Mouse (Mus musculus): Measurements from ENCODE around the gene Adamts2. TPM values are rescaled to one million over a fixed set of nuclear protein-coding genes. Genes with fewer than 3 reads are reported as not detected.

Gene Adamts2
- polyA plus RNA-seq, 1 experiment from 2014 or later, result 0.87 TPM

GRCm38 (mm10) chr11:50798836-50799235, 197.0 kb downstream of the Adamts2 start:
- Histone ChIP-seq H3K4me1 (ENCODE audit: control insufficient read depth, insufficient read depth, low read length) (no peaks in the 10 kb centered on the region), H3K4me3 (ENCODE audit: low read depth, low read length) (no peak overlapping the region), H3K27me3 (ENCODE audit: control insufficient read depth, insufficient read depth, low read length) (no peaks in the 10 kb centered on the region), H3K36me3 (ENCODE audit: control insufficient read depth, insufficient read depth, low read length) (no peaks in the 10 kb centered on the region), H3K9me3 (ENCODE audit: control insufficient read depth, low read length) (no peaks in the 10 kb centered on the region), H3K9ac (ENCODE audit: low read length) (no peak overlapping the region), H3K4me2 (no peak overlapping the region), H3K27ac (ENCODE audit: low read depth, low read length) (no peak overlapping the region)
- no peak for ATAC-seq (ENCODE audit: low FRiP score)
- DNase-seq (ENCODE audit: low spot score, missing footprints), result no peak

DNA sequence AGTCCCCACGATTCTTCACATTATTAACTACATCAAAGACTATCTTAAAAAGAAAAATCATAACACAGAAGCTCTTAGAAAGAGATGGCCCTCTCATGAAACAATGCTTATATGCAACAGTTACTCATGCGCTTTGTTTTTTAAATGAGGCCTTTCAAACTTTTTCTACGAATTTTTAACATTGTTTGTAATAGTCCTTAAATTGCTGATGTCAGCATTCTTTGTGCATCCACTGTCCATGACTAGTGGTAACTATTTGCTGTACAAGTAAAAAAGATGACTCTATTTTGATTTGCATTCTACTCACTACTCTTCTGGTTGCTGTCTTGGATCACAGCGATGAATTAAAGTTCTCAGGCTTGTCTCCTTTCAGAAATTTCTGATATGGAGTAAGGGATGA, 212.3 kb downstream of the Adamts2 start:
- DNase-seq (ENCODE audit: low spot score, missing footprints), result peak; percentile 73
- WGBS, result 97% methylated on average over 4 of the region's 4 CpGs
- no peak overlapping the region for H3K9ac ChIP-seq (ENCODE audit: low read length)

GRCm38 (mm10) chr11:50826214-50826613, 224.3 kb downstream of the Adamts2 start:
- Histone ChIP-seq H3K9ac (ENCODE audit: low read length) (peak overlapping the region; percentile 86), H3K4me2 (peak overlapping the region; percentile 82), H3K9me3 (ENCODE audit: control insufficient read depth, low read length) (no peaks in the 10 kb centered on the region), H3K36me3 (ENCODE audit: control insufficient read depth, insufficient read depth, low read length) (peaks cover 30% of the 10 kb centered on the region), H3K4me1 (ENCODE audit: control insufficient read depth, insufficient read depth, low read length) (peaks cover 6% of the 10 kb centered on the region), H3K27ac (ENCODE audit: low read depth, low read length) (no peak overlapping the region), H3K4me3 (ENCODE audit: low read depth, low read length) (peak overlapping the region; percentile 62; the same call in 1 of the 2 replicates), H3K27me3 (ENCODE audit: control insufficient read depth, insufficient read depth, low read length) (no peaks in the 10 kb centered on the region)
- ATAC-seq (ENCODE audit: low FRiP score) (no peak), DNase-seq (ENCODE audit: low spot score, missing footprints) (no peak)
- 87% methylated on average over 2 of the region's 2 CpGs for WGBS

More for the DNA sequence above, 212.3 kb downstream of the Adamts2 start:
- Histone ChIP-seq H3K4me2 (no peak overlapping the region), H3K27ac (ENCODE audit: low read depth, low read length) (no peak overlapping the region), H3K27me3 (ENCODE audit: control insufficient read depth, insufficient read depth, low read length) (no peaks in the 10 kb centered on the region), H3K36me3 (ENCODE audit: control insufficient read depth, insufficient read depth, low read length) (peaks cover 73% of the 10 kb centered on the region), H3K4me1 (ENCODE audit: control insufficient read depth, insufficient read depth, low read length) (no peaks in the 10 kb centered on the region), H3K9me3 (ENCODE audit: control insufficient read depth, low read length) (peaks cover 34% of the 10 kb centered on the region), H3K4me3 (ENCODE audit: low read depth, low read length) (no peak overlapping the region)
- no peak for ATAC-seq (ENCODE audit: low FRiP score)

- Histone ChIP-seq H3K4me3 (ENCODE audit: low read depth, low read length) (peak within 1 kb of the TSS; percentile 62), H3K36me3 (ENCODE audit: control insufficient read depth, insufficient read depth, low read length) (peaks cover 27% of the 10 kb centered on the region), H3K27me3 (ENCODE audit: control insufficient read depth, insufficient read depth, low read length) (no peaks in the 10 kb centered on the region), H3K9me3 (ENCODE audit: control insufficient read depth, low read length) (no peaks in the 10 kb centered on the region), H3K4me2 (peak within 1 kb of the TSS; percentile 82), H3K4me1 (ENCODE audit: control insufficient read depth, insufficient read depth, low read length) (peaks cover 6% of the 10 kb centered on the region), H3K9ac (ENCODE audit: low read length) (peak within 1 kb of the TSS; percentile 86), H3K27ac (ENCODE audit: low read depth, low read length) (no peak within 1 kb of the TSS)
- peak; percentile 98 for ATAC-seq (ENCODE audit: low FRiP score)
- 2% methylated on average over 45 of the region's 45 CpGs for WGBS
- peak; percentile 98 for DNase-seq (ENCODE audit: low spot score, missing footprints)
Measured at GRCm38 (mm10) chr11:50827010-50827953, 225.4 kb downstream of the Adamts2 start, which contains the start of gene Zfp354c. Gene Zfp354c (minus strand): TSS chr11:50827724.

DNA sequence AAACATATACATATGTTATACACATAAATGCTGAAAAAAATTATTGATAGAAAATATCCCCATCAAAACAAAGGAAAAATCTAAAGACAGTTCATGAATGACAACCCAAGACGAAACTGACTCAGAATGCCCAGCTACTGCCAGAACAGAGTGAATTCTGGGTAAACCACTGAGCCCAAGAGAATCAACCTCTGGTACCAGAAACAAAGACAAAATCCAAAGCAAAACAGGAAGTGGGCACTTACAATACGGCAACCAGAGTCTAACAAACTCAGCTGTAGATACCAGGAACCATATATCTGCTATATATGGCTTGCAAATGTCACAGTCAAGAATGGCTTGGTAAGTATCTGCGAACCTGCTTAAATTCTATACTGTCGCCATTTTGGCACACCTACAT, 233.8 kb downstream of the Adamts2 start:
- Histone ChIP-seq H3K27me3 (ENCODE audit: control insufficient read depth, insufficient read depth, low read length) (no peaks in the 10 kb centered on the region), H3K36me3 (ENCODE audit: control insufficient read depth, insufficient read depth, low read length) (no peaks in the 10 kb centered on the region; the same call in 1 of the 2 replicates), H3K4me2 (no peak overlapping the region), H3K4me1 (ENCODE audit: control insufficient read depth, insufficient read depth, low read length) (no peaks in the 10 kb centered on the region; the same call in 1 of the 2 replicates), H3K9me3 (ENCODE audit: control insufficient read depth, low read length) (no peaks in the 10 kb centered on the region; the same call in 1 of the 2 replicates), H3K27ac (ENCODE audit: low read depth, low read length) (no peak overlapping the region), H3K9ac (ENCODE audit: low read length) (no peak overlapping the region), H3K4me3 (ENCODE audit: low read depth, low read length) (no peak overlapping the region)
- no peak for DNase-seq (ENCODE audit: low spot score, missing footprints)
- ATAC-seq (ENCODE audit: low FRiP score), result no peak
- WGBS, result 91% methylated on average over 4 of the region's 4 CpGs

- 27% methylated on average over 22 of the region's 22 CpGs for WGBS
- Histone ChIP-seq H3K27ac (ENCODE audit: low read depth, low read length) (no peak within 1 kb of the TSS), H3K9me3 (ENCODE audit: control insufficient read depth, low read length) (no peaks in the 10 kb centered on the region)
Measured at GRCm38 (mm10) chr11:50841023-50841735, 239.3 kb downstream of the Adamts2 start, which contains the start of gene Zfp879. Gene Zfp879 (minus strand): TSS chr11:50841552.

GRCm38 (mm10) chr11:50845951-50846350, 244.1 kb downstream of the Adamts2 start:
- Histone ChIP-seq H3K4me1 (ENCODE audit: control insufficient read depth, insufficient read depth, low read length) (peaks cover 5% of the 10 kb centered on the region), H3K9me3 (ENCODE audit: control insufficient read depth, low read length) (no peaks in the 10 kb centered on the region), H3K4me2 (no peak overlapping the region), H3K9ac (ENCODE audit: low read length) (no peak overlapping the region), H3K27ac (ENCODE audit: low read depth, low read length) (no peak overlapping the region), H3K4me3 (ENCODE audit: low read depth, low read length) (no peak overlapping the region), H3K36me3 (ENCODE audit: control insufficient read depth, insufficient read depth, low read length) (no peaks in the 10 kb centered on the region), H3K27me3 (ENCODE audit: control insufficient read depth, insufficient read depth, low read length) (peaks cover 28% of the 10 kb centered on the region)
- WGBS, result 95% methylated on average over 3 of the region's 3 CpGs
- DNase-seq (ENCODE audit: low spot score, missing footprints) (no peak), ATAC-seq (ENCODE audit: low FRiP score) (no peak)

More at GRCm38 (mm10) chr11:50841023-50841735, 239.3 kb downstream of the Adamts2 start, which contains the start of gene Zfp879:
- Histone ChIP-seq H3K9ac (ENCODE audit: low read length) (peak within 1 kb of the TSS; percentile 74), H3K4me1 (ENCODE audit: control insufficient read depth, insufficient read depth, low read length) (peaks cover 4% of the 10 kb centered on the region; the same call in 1 of the 2 replicates), H3K36me3 (ENCODE audit: control insufficient read depth, insufficient read depth, low read length) (no peaks in the 10 kb centered on the region), H3K27me3 (ENCODE audit: control insufficient read depth, insufficient read depth, low read length) (no peaks in the 10 kb centered on the region), H3K4me3 (ENCODE audit: low read depth, low read length) (peak within 1 kb of the TSS; percentile 35), H3K4me2 (peak within 1 kb of the TSS; percentile 57)
- ATAC-seq (ENCODE audit: low FRiP score), result peak; percentile 96
- DNase-seq (ENCODE audit: low spot score, missing footprints), result peak; percentile 100

GRCm38 (mm10) chr11:50847047-50847446, 245.2 kb downstream of the Adamts2 start:
- H3K27me3 ChIP-seq (ENCODE audit: control insufficient read depth, insufficient read depth, low read length), result peaks cover 39% of the 10 kb centered on the region
- H3K27ac ChIP-seq (ENCODE audit: low read depth, low read length), result no peak overlapping the region
- DNase-seq (ENCODE audit: low spot score, missing footprints), result no peak
- H3K4me2 ChIP-seq, result no peak overlapping the region
- H3K36me3 ChIP-seq (ENCODE audit: control insufficient read depth, insufficient read depth, low read length), result no peaks in the 10 kb centered on the region
- no peak overlapping the region for H3K4me3 ChIP-seq (ENCODE audit: low read depth, low read length)
- H3K9ac ChIP-seq (ENCODE audit: low read length), result no peak overlapping the region
- no peaks in the 10 kb centered on the region for H3K9me3 ChIP-seq (ENCODE audit: control insufficient read depth, low read length)
- 76% methylated on average over 5 of the region's 5 CpGs for WGBS
- no peak for ATAC-seq (ENCODE audit: low FRiP score)
- peaks cover 5% of the 10 kb centered on the region for H3K4me1 ChIP-seq (ENCODE audit: control insufficient read depth, insufficient read depth, low read length)

Data from midbrain, embryonic 11.5 days (tissue).